Mouse (Mus musculus): ENCODE measurements around the gene Spata31d1b.
"Not testable (repeated sequence)": the region's sequence is repeated elsewhere in the genome, so short reads cannot be mapped to it uniquely, and the experiment has no call there.

Spata31d1b gene

DNA sequence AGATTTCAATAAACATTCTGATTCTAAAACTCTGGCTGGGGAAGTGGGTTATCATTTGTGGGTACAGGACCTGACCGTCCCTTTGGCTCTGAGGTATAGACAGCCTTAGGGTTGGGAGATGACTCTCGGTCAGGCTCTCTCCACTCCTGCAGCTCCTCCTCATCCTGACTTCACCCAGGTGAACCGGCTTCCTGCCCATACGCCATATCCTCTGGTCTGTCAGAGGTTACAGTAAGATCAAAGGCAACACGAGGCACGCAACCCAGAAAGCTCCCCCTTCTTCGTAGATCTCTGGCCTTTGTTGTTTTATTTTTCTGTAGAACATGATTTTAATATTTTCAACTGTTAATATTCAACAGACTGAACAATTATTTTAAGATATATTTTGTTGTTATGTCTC is 16.3 kb upstream of the Spata31d1b start:
- no peak for DNase-seq (ENCODE audit: low spot score)

GRCm38 (mm10) chr13:59699131-59699530 is 13.0 kb upstream of the Spata31d1b start:
- DNase-seq (ENCODE audit: low spot score) = no peak

DNA sequence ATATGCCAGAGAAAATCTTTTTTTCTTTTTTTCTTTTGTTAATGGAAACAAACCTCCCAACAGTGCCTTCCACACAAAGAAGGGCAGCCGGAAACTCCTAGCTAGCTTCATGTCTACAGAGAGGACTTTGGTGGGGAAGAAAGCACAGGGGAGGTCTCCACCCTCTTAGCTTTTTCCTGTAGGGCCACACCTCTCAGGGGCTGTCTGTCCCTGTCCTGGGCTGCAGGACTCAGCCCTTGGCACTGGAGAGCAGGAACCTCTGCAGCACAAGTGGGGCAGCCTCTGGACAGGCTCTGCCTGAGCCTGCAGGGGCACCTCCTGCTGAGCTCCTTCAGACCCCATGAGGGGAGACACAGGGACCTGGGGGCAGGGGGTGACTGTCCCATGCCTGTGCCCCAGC is 11.9 kb upstream of the Spata31d1b start:
- DNase-seq (ENCODE audit: low spot score) = not testable (repeated sequence)

DNA sequence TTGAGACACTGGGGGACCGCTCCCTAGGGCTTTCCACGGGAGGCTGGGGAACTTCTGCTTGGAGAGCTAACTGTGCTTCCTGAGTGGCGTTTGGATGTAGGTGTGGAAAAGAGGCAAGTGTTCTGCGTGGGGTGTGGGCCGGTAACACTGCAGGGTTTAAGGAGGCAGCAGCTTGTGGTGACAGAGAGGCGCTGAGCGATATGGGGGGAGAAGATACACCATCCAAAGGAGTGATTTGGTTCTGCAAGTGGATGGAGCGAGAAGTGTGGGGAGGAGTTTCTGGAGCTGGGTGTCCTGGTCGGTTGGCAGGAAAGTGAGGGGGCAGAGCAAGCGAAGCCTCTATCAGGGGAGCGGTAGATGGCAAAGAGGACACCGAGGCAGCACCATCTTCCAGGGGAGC is 8.6 kb upstream of the Spata31d1b start:
- DNase-seq (ENCODE audit: low spot score) = no peak

DNA sequence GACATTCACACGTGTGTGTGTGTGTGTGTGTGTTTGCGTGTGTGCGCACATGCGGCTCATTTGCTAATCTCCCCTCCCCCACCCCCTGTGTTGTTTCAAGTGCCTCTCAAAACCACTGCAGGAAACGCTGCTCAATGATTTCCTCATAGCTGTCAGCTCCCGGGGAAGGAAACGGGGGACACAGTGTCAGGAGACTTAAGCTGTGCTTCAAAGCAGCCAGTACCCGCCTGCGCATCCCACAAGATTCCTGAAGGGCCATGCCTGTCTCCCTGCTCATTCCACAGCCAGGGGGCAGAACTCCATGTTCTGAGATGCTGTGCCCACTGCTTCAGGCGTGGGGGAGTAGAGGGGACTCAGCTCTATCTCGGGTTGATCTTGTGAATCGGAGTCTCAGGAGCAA is 7.5 kb upstream of the Spata31d1b start:
- DNase-seq (ENCODE audit: low spot score) = no peak

DNA sequence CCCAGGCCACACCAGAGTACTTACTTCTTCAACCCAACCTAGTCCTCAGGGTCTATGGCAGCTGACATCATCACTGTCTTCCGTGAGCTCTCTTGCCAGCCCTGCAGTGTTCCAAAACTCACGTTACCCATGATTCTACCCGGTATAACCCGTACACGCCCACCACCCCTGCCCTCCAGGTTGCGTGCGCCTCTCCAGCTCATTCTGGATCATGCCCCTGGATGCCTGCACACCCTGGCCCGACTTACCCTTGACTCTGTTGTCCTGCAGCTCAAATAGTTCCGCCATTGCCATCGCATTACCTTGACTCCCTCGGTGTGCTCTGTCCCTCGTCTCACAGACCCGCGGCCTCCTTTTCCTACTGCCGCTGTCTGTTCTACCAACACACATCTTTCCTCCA is 1.9 kb upstream of the Spata31d1b start, which contains the start of gene Spata31d1a:
Gene Spata31d1a, minus strand, starts transcription at position 101 of the 400 bp plus-strand sequence.
- no peak for DNase-seq (ENCODE audit: low spot score)

GRCm38 (mm10) chr13:59713710-59714109 is 1.6 kb downstream of the Spata31d1b start:
- no peak for DNase-seq (ENCODE audit: low spot score)

DNA sequence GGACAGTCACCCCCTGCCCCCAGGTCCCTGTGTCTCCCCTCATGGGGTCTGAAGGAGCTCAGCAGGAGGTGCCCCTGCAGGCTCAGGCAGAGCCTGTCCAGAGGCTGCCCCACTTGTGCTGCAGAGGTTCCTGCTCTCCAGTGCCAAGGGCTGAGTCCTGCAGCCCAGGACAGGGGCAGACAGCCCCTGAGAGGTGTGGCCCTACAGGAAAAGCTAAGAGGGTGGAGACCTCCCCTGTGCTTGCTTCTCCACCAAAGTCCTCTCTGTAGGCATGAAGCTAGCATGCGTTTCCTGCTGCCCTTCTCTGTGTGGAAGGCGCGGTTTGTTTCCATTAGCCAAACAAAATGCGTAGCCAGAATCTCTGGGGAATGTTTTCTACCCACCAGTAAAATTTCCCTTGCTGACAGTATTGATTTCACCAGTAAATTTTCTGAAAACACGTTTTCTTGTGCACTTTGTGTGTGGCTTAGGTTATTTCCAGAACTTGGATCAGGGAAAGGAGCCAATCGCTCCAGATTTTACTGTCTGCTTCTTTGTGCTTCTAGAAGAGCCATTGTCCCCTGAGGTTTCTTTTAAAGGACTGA is 6.9 kb downstream of the Spata31d1b start:
- DNase-seq (ENCODE audit: low spot score) = not testable (repeated sequence)

DNA sequence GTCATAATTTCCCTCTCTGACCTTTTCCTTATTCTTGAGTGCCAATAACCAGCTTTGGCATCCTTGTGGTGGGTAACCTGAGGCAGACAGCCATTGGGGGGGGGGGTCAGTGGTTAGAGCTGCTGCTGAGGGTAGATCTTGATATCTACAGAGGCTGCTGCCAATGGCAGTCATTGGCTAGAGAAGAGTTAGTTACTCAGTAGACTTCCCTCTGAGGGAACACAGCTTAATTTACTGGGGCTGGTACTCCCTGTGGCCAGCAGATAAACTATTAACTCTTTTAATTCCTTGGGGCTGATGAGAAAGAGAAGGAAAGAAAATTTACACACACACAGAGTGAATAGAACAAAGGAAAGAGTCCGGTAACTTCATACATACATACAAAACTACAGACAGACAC is 7.4 kb downstream of the Spata31d1b start:
- DNase-seq (ENCODE audit: low spot score) = no peak

DNA sequence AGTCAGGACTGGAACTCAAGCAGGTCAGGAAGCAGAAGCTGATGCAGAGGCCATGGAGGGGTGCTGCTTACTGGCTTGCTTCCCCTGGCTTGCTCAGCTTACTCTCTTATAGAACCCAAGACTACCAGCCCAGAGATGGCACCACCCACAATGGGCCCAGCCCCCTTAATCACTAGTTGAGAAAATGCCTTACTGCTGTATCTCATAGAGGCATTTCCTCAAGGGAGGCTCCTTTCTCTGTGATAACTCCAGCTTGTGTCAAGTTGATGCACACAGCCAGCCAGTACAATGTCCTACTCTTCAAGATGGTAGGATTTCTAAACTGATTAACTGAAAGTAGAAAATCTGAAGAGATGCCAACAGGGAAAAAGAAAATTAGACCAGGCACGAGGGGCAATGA is 10.0 kb downstream of the Spata31d1b start:
- DNase-seq (ENCODE audit: low spot score) = not testable (repeated sequence)

- DNase-seq (ENCODE audit: low spot score) = no peak
Measured at GRCm38 (mm10) chr13:59726139-59726867, 14.2 kb downstream of the Spata31d1b start.

DNA sequence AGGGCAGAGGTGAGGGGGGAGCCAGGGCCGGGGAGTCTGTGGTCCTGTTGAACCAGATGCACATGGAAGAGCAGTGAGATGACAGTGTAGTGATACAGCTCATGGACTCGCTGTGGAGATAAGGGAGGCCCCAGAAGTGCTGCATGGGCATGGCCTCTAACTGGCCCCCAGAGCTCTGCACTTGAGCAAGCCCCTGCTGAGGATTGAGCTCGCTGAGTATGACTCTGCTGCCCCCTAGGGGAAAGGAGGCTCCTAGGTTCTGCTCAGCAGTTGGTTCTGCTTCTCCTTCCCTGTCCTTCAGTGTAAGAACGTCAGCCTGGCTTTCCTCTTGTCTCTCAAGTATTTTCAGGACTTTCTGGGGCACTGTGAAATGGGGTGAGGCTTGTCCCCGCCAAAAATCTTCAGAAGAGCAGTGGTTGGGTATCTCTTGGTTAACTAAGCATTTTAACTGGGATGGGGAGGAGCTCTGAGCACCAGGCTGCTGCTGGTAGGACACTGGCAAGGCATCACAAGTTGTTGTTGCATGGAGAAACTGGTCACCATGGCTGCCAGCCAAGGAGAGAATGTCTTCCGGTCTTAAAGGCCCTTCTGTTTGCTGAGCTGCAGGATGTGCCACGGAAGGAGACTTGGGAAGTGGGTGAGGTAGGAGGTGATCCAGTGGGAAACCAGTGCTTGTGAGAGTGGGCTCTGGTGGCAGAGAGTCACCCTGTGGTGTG is 16.5 kb downstream of the Spata31d1b start:
- DNase-seq (ENCODE audit: low spot score) = peak; percentile 53

DNA sequence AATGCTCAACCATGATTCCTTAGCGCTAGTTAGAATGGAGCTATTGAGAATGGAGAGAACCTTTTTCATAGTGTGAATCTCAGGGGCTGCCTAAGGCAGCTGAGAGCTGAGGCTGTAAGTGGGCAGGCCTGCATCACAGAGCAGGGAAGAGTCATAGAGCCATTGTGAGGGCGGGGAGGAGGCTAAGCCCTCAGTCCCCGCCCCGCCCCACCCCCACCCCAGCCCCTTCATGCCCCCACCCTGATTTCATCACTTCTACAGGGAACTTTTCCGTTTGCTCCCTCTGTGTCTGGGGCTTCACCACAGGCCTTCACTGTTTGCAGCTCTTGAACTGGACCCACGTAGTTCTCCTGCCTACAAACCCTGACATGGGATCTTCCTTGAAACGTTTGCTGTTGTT is 19.6 kb downstream of the Spata31d1b start, which contains the start of gene Spata31d1d:
Gene Spata31d1d, minus strand, starts transcription at position 101 of the 400 bp plus-strand sequence.
- DNase-seq (ENCODE audit: low spot score) = no peak

GRCm38 (mm10) chr13:59733936-59734335 is 21.9 kb downstream of the Spata31d1b start:
- no peak for DNase-seq (ENCODE audit: low spot score)

DNA sequence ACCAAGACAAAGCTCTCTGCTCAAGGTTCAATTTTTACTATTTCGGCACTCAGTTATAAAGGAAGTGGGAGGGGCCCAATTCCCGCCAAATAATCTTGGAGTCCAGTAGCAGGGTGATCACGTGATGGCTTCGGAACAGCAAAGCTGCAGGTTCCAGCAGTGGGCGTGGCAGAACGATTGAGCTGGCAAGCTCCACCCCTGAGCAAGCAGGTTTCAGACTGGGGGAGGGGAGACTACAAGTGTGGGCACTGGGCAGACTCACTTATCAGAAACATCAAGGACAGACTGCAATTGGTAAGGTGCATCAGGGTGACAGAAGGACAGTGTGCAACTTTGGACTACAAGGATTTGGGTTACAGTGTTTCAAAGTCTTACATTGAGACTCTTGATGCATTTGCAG is 22.3 kb downstream of the Spata31d1b start:
- DNase-seq (ENCODE audit: low spot score) = not testable (repeated sequence)

DNA sequence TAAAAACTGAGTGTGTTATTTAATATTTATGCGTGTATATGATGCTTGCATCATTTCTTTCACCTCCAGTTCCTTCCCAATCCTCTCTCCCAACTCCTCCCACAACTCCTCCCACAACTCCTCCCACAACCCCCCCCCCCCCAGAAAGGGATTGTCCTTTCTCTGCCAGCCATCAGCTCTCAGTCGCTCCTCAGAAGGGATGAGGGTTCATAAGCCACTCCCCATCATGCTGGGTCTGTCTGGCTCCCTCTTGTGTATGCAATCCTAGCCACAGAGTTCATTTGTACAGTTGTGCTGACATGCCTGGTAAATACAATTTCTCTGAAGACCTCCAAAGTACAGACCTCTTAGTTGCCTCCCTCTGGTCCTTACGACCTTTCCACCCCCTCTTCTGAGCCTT is 23.1 kb downstream of the Spata31d1b start:
- no peak for DNase-seq (ENCODE audit: low spot score)

- DNase-seq (ENCODE audit: low spot score) = no peak
Measured at GRCm38 (mm10) chr13:59738455-59738854, 26.4 kb downstream of the Spata31d1b start.

GRCm38 (mm10) chr13:59739397-59739796 is 27.3 kb downstream of the Spata31d1b start:
- DNase-seq (ENCODE audit: low spot score) = no peak

DNA sequence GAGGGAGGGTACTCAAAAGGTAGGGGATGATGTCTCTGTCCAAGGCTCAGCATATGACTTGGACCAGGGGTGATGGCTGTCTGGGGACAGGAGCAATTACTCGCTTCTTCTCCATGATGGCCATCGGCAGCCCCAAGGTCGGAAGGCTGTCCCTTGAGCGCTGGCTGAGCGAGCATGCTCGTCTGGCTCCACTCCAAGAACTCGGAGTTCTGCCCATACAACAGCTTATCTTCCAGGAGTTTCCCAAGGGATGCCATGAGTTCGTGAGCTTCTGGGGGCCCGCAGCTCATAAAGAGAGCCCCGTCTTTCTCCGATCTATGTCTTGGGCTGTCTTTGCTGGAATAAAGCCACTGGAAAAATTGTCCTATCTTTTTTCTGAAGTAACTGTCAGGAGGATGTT is 29.0 kb downstream of the Spata31d1b start:
- no peak for DNase-seq (ENCODE audit: low spot score)

GRCm38 (mm10) chr13:59741697-59742096 is 29.6 kb downstream of the Spata31d1b start:
- DNase-seq (ENCODE audit: low spot score) = no peak

DNA sequence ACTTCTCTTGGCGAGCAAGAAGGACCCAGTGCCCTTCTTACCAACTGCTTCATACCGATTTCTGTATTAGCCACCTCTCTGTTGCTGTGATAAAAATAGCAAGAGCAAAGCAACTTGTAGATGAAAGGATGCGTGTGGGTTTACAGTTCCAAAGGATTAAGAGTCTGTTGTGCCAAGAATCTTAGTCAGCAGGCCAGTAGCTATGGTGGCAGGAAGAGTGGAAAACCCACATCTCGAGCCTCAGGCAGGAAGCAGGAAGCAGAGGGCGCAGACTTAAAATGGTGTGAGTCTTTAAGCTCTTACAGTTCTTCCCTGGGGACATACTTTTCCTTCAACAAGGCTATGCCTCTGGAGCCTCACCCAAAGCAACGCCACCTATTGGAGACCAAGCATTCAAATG is 33.4 kb downstream of the Spata31d1b start:
- no peak for DNase-seq (ENCODE audit: low spot score)

GRCm38 (mm10) chr13:59746164-59746563 is 34.1 kb downstream of the Spata31d1b start:
- DNase-seq (ENCODE audit: low spot score) = no peak

GRCm38 (mm10) chr13:59746711-59747110 is 34.6 kb downstream of the Spata31d1b start, which contains the start of gene 1700014D04Rik:
Gene 1700014D04Rik (minus strand): TSS chr13:59746752.
- no peak for DNase-seq (ENCODE audit: low spot score)
